Mouse (Mus musculus): ENCODE measurements at regions not wholly inside any gene's neighbourhood (a gene's known extent, or its start where the extent isn't known, plus 50 kb on each side); places are given as distances from the start of the nearest gene placed in this dataset.
A peak's percentile ranks its signal among the peaks of the same experiment; 100 is the strongest.

- peak; percentile 96 for DNase-seq
These were observed 201.4 kb downstream of the Fndc1 start for GRCm38 (mm10) chr17:7625746-7626145.

GRCm38 (mm10) chr17:7623392-7623791 lies 203.7 kb downstream of the Fndc1 start:
- peak; percentile 71 for DNase-seq

GRCm38 (mm10) chr17:7621262-7621661 lies 205.8 kb downstream of the Fndc1 start:
- peak; percentile 97 for DNase-seq

- peak; percentile 89 for DNase-seq
These were observed 206.9 kb downstream of the Fndc1 start for GRCm38 (mm10) chr17:7620166-7620565.

GRCm38 (mm10) chr17:7619641-7620040 lies 207.5 kb downstream of the Fndc1 start:
- DNase-seq: peak; percentile 89

- peak; percentile 91 for DNase-seq
These were observed 219.1 kb downstream of the Fndc1 start for GRCm38 (mm10) chr17:7608046-7608445.

GRCm38 (mm10) chr17:7607431-7607830 lies 219.7 kb downstream of the Fndc1 start:
- no peak for DNase-seq

GRCm38 (mm10) chr17:7604813-7605504 lies 219.7 kb upstream of the Unc93a2 start:
- peak; percentile 52 for DNase-seq

- DNase-seq: peak; percentile 82
These were observed 218.8 kb upstream of the Unc93a2 start for GRCm38 (mm10) chr17:7604096-7604495.

- DNase-seq: peak; percentile 98
These were observed 215.3 kb upstream of the Unc93a2 start for GRCm38 (mm10) chr17:7600555-7600954.

- DNase-seq: peak; percentile 70
These were observed 212.2 kb upstream of the Unc93a2 start for GRCm38 (mm10) chr17:7597481-7597880.

- DNase-seq: peak; percentile 55
These were observed 209.5 kb upstream of the Unc93a2 start for GRCm38 (mm10) chr17:7594801-7595200.

- peak; percentile 51 for DNase-seq
These were observed 207.2 kb upstream of the Unc93a2 start for GRCm38 (mm10) chr17:7592491-7592890.

GRCm38 (mm10) chr17:7582866-7583398 lies 197.7 kb upstream of the Unc93a2 start:
- DNase-seq: peak; percentile 84

- peak; percentile 64 for DNase-seq
These were observed 193.8 kb upstream of the Unc93a2 start for GRCm38 (mm10) chr17:7579031-7579430.

GRCm38 (mm10) chr17:7578003-7578402 lies 192.7 kb upstream of the Unc93a2 start:
- DNase-seq: peak; percentile 89

- peak; percentile 97 for DNase-seq
These were observed 192.0 kb upstream of the Unc93a2 start for GRCm38 (mm10) chr17:7577227-7577626.

GRCm38 (mm10) chr17:7571481-7571880 lies 186.2 kb upstream of the Unc93a2 start:
- peak; percentile 97 for DNase-seq

GRCm38 (mm10) chr17:7568482-7568881 lies 183.2 kb upstream of the Unc93a2 start:
- DNase-seq: peak; percentile 44

- peak; percentile 60 for DNase-seq
These were observed 180.5 kb upstream of the Unc93a2 start for GRCm38 (mm10) chr17:7565771-7566170.

GRCm38 (mm10) chr17:7562940-7563339 lies 177.7 kb upstream of the Unc93a2 start:
- peak; percentile 63 for DNase-seq

- DNase-seq: no peak
These were observed 163.2 kb upstream of the Unc93a2 start for GRCm38 (mm10) chr17:7548456-7548855.

GRCm38 (mm10) chr17:7538402-7539087 lies 153.3 kb upstream of the Unc93a2 start:
- DNase-seq: peak; percentile 85
